1 mouse cellular context compared by ENCODE assay signal in the genomic region with DNA sequence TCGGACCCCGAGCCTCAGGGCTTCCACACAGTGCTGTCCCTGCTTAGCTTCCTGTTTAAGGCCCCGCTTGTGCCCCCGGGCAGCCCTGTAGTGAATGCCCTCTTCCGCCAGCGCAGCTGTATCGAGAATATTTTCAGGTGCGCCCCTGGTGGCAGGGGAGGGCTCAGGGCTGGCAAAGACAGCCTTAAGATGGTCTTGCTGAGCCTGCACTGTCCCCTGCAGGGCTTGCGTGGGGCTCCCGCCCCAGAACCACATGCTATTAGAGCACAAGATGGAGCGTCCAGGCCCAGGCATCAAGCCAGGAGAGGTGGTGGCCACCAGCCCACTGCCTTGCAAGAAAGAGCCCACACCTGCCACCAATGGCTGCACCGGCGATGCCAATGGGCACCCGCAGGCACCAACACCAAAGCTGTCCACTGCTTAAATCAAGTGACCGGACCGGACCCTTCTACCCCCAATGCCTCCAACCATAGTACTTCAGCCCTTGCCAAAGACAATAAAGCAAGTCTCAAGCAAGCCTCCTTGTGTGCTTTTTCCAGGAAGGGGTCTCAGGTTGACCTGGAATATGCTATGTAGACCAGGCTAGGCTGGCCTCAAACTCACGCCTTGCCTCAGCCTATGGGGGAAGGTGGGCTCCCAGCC.
TF ChIP-seq lines count a peak whose summit lies in the region.

No protein-coding gene starts in this region.

TF ChIP-seq in MEL, 35 proteins besides CTCF, POLR2A, EP300 and RAD21:
- TF ChIP-seq NRF1 (IDR thresholded peaks at IDR 0.05; ENCODE audit: insufficient read depth, low read depth, low read length, poor library complexity, severe bottlenecking) (no peak), POLR2AphosphoS2 (IDR thresholded peaks at IDR 0.05; ENCODE audit: low read length) (peak; percentile 56)
